Mouse (Mus musculus) lung, postnatal 0 days (tissue): ENCODE results near the gene Rpe. TPM values are rescaled to one million over a fixed set of nuclear protein-coding genes. Genes with fewer than 3 reads are reported as not detected.
A peak's percentile ranks its signal among the peaks of the same experiment; 100 is the strongest.

Source experiments
- ATAC-seq: fragments of 200-750 bp; cut with Nextera tagmentation; 2 replicates; pipeline ENCODE4 v1.8.0; 2017; ENCODE audit warnings: moderate library complexity
- DNase-seq: peaks from one replicate; pipeline ENCODE4 v3.0.0-alpha.2; 2016; ENCODE audit warnings: low spot score
- H3K27ac ChIP-seq: fragments of 300-500 bp; sonication (generic); 2 replicates; pipeline ENCODE4 v1.5.1; 2014; ENCODE audit warnings: antibody characterized with exemption, mild to moderate bottlenecking, low read length, mixed read lengths
- H3K27me3 ChIP-seq: fragments of 300-500 bp; sonication (generic); replicated peaks from 2 replicates; pipeline ENCODE4 v1.6.1; 2014; ENCODE audit warnings: low read length, mixed read lengths; ENCODE audit not compliant: insufficient read depth
- H3K36me3 ChIP-seq: fragments of 300-500 bp; sonication (generic); 2 replicates; pipeline ENCODE4 v1.6.1; 2014; ENCODE audit warnings: low read length, mixed read lengths; ENCODE audit not compliant: insufficient read depth
- H3K4me1 ChIP-seq: fragments of 300-500 bp; sonication (generic); 2 replicates; pipeline ENCODE4 v1.6.1; 2014; ENCODE audit warnings: antibody characterized with exemption, low read depth, low read length, mixed read lengths; ENCODE audit not compliant: insufficient read depth
- H3K4me2 ChIP-seq: fragments of 300-500 bp; sonication (generic); replicated peaks from 2 replicates; pipeline ENCODE4 v1.6.1; 2014; ENCODE audit warnings: low read depth, mild to moderate bottlenecking, low read length, moderate library complexity, mixed read lengths
- H3K4me3 ChIP-seq: fragments of 300-500 bp; sonication (generic); 2 replicates; pipeline ENCODE4 v1.5.1; 2014; ENCODE audit warnings: low read depth, low read length
- H3K9ac ChIP-seq: fragments of 300-500 bp; sonication (generic); replicated peaks from 2 replicates; pipeline ENCODE4 v1.6.1; 2014; ENCODE audit warnings: low read depth, mild to moderate bottlenecking
- H3K9me3 ChIP-seq: fragments of 300-500 bp; sonication (generic); 2 replicates; pipeline ENCODE4 v1.6.1; 2016; ENCODE audit warnings: low read length, mixed read lengths
- CTCF ChIP-seq: IDR thresholded peaks from 2 replicates; pipeline ENCODE4 v1.5.1; 2016; ENCODE audit warnings: antibody characterized with exemption, mild to moderate bottlenecking
- EP300 ChIP-seq: IDR thresholded peaks from 2 replicates; pipeline ENCODE4 v1.6.1; 2016; ENCODE audit warnings: antibody characterized with exemption, mild to moderate bottlenecking, control low read depth
- WGBS: fragments of 180-500 bp; shearing (Covaris S2); extraction: QIAGEN DNeasy Blood & Tissue Kit; methylation state at CpG from one replicate; pipeline ENCODE4 v1.1.7; 2014; 5-methylcytosine and 5-hydroxymethylcytosine counted together
- polyA plus RNA-seq: library from polyadenylated mRNA; unstranded; fragments of >200 nt; fragmentation: Nextera tagmentation; extraction: Ambion mirVana; gene quantifications from 2 replicates; pipeline ENCODE4 v1.2.1, GENCODE M21; 2015

Rpe gene
- polyA plus RNA-seq, result 30.1 and 35.1 TPM in 2 replicates

DNA sequence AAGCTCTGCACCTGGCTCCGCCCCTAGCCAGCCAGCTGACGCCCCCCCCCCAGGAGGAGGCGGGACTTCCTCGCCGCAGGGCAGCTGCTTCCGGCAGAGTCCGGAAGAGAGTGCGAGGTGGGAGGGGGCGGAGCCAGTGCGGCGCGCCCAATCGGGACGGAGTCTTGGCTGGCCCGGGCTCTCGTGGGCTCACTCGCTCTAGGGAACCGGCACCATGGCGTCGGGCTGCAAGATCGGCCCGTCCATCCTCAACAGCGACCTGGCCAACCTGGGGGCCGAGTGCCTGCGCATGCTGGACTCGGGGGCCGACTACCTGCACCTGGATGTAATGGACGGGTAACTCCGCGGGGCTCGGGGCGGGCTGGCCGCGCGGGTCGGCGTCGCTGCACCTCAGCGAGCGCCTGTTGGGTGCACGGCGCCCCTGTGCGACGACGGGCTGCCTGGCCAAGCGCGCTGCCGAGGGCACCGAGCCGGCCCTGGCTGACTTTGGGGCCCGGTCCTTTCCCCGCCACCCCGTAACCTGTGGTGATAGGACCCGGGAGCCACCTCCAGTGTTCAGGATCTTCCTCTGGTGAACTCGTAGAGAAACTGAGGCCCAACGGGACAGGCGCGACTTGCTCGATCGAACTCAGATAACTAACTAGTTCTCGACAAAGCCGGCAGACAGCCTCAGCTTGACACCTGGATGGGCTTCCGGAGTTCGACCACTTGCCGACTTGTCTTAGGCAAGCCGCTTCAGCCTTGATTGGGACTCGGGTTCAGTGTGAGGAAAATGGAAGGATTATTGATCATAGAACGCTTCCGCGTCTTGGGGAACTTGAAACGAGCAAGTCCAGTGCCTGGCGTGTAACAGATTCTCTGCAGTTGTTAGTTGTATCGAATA is at the start of gene Rpe:
Rpe (plus strand) TSS at position 139 of the 883 bp plus-strand sequence.
- peak within 1 kb of the TSS; percentile 82 for H3K27ac ChIP-seq
- H3K36me3 ChIP-seq, result no peaks in the 10 kb centered on the region
- H3K9ac ChIP-seq, result peak within 1 kb of the TSS; percentile 68
- H3K27me3 ChIP-seq, result no peaks in the 10 kb centered on the region
- DNase-seq (peak; percentile 97), ATAC-seq (peak; percentile 100)
- H3K9me3 ChIP-seq, result no peaks in the 10 kb centered on the region
- peak within 1 kb of the TSS; percentile 75 for H3K4me3 ChIP-seq
- WGBS, result under 1% methylated on average over 68 of the region's 73 CpGs
- peak within 1 kb of the TSS; percentile 70 for H3K4me2 ChIP-seq
- no peaks in the 10 kb centered on the region for H3K4me1 ChIP-seq
- TF ChIP-seq EP300, result no peak
- peak; percentile 40; the same call in 1 of the 2 replicates for TF ChIP-seq CTCF

DNA sequence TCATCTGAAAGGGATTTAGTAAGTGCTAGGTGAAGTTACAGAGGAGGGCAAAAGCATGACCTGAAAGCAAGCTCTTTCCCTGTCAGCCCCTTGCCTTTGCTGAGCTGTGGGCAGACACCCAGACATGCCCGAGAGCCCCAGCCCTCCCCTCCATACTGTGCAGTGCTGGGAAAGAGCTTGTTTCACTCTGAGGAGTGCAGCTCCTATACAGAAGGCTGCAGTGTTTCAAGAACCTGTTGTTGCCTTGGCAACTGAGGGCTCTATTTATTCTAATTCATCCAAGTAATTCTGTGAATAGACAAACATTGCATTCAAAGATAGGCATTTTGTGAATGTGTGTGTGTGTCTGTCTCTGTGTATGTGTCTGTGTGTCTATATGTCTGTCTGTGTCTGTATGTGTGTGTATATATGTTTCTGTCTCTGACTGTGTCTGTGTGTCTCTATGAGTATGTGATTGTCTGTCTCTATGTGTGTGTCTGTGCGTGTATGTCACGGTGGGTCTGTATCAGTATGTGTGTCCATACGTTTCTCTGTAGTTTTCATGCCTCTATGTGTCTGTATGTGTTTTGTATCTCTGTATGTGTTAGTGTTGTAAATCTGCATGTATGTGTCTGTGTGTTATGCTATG is 45.4 kb upstream of the Rpe start:
- WGBS, result 40% methylated on average over 4 of the region's 4 CpGs

DNA sequence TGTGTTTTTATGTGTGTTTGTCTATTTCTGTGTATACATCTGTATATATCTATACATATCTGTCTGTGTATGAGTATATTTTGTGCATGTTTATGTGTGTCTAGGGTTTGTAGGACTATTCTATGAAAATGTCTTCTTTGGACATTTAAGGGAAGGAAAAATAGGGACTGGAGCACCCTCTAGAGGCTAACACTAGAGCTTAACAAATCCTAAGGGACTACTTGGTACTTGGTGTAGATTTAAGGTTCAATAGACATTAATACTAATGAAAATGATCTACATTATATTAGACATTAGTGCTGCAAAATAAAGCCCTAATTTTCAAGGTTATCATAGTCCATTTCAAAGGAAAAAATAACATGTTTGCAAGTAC is 44.9 kb upstream of the Rpe start:
- Histone ChIP-seq H3K27me3 (no peaks in the 10 kb centered on the region), H3K4me2 (no peak overlapping the region), H3K4me3 (no peak overlapping the region), H3K4me1 (no peaks in the 10 kb centered on the region), H3K9me3 (no peaks in the 10 kb centered on the region), H3K9ac (no peak overlapping the region), H3K27ac (no peak overlapping the region), H3K36me3 (no peaks in the 10 kb centered on the region)
- ATAC-seq (no peak), DNase-seq (peak; percentile 67)
- TF ChIP-seq CTCF, result peak; percentile 68
- no peak for TF ChIP-seq EP300

More for the DNA sequence above, 45.4 kb upstream of the Rpe start:
- Histone ChIP-seq H3K9ac (no peak overlapping the region), H3K27ac (no peak overlapping the region), H3K4me2 (no peak overlapping the region), H3K9me3 (no peaks in the 10 kb centered on the region), H3K4me3 (no peak overlapping the region), H3K36me3 (no peaks in the 10 kb centered on the region), H3K27me3 (no peaks in the 10 kb centered on the region), H3K4me1 (no peaks in the 10 kb centered on the region)
- TF ChIP-seq EP300, result no peak
- no peak for TF ChIP-seq CTCF
- DNase-seq (no peak), ATAC-seq (no peak; the same call in 1 of the 2 replicates)

DNA sequence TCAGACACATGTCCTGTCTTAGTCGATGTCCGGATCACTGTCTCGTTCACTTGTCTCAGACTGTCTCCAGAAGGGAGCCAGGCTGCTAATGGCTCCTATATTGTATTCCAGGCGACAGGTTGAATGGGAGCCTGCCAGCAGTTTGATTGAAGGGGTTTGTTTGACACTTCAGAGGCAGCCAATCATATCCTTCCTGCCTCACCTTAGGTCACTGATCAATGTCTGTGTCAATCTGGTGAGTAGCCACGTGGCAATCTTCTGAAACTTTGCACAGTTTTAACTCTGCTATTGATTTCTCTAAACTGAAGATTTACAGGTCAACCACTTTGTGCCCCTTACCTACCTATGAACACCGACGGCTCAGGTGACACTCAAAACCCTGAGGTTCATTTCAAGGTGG is 29.2 kb upstream of the Rpe start:
- 53% methylated on average over 7 of the region's 7 CpGs for WGBS
- TF ChIP-seq EP300, result no peak
- no peak for TF ChIP-seq CTCF
- Histone ChIP-seq H3K36me3 (no peaks in the 10 kb centered on the region), H3K9me3 (no peaks in the 10 kb centered on the region), H3K27ac (no peak overlapping the region), H3K4me3 (no peak overlapping the region), H3K9ac (no peak overlapping the region), H3K27me3 (no peaks in the 10 kb centered on the region), H3K4me2 (no peak overlapping the region), H3K4me1 (no peaks in the 10 kb centered on the region)
- no peak for DNase-seq
- no peak for ATAC-seq

DNA sequence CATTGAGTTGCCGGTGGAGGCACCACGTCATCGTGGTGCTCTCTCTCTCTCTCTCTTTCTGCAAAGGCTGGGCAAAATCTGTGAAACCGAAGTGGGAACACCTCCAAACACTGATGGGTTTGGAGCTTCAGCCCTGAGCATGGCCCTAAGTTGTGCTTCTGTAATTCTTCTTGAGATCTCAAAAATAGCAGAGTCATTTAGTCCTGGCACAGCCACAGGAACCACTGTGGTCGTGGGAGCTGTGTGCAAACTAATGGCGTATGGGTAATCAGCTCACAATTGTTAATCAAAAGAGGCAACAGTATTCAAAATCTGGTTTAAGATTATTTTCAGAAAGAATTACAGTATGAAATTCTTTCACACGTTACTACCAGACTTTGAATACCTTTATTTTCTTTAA is 27.8 kb upstream of the Rpe start:
- no peak overlapping the region for H3K9ac ChIP-seq
- WGBS, result 83% methylated on average over 7 of the region's 7 CpGs
- TF ChIP-seq CTCF (no peak), EP300 (no peak)
- no peak overlapping the region for H3K4me3 ChIP-seq
- no peaks in the 10 kb centered on the region for H3K36me3 ChIP-seq
- no peak overlapping the region for H3K4me2 ChIP-seq
- no peaks in the 10 kb centered on the region for H3K4me1 ChIP-seq
- no peak for DNase-seq
- H3K27ac ChIP-seq, result no peak overlapping the region
- no peaks in the 10 kb centered on the region for H3K27me3 ChIP-seq
- ATAC-seq, result no peak
- no peaks in the 10 kb centered on the region for H3K9me3 ChIP-seq

DNA sequence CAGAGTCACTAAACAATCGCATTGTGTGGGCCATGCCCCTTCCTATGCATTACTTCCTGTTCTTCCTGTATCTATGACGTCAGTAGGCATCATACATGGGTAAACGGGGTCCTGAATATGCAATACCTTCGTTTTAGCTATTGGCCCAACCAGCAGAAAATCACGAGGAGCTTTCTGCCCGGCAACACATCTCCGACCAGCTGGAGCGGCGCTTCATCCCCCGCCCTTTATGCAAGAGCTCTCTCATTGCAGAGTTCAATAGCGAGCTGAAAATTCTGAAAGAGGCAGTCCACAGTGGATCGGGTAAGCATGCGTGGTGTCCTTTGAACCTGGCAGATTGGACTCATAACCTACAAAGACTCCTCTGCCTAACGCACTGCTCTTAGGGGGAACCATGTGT is 22.7 kb upstream of the Rpe start:
- Histone ChIP-seq H3K27ac (no peak overlapping the region), H3K4me1 (no peaks in the 10 kb centered on the region), H3K36me3 (no peaks in the 10 kb centered on the region), H3K27me3 (no peaks in the 10 kb centered on the region), H3K9ac (no peak overlapping the region), H3K4me3 (no peak overlapping the region), H3K9me3 (no peaks in the 10 kb centered on the region), H3K4me2 (no peak overlapping the region)
- DNase-seq (no peak), ATAC-seq (no peak)
- 78% methylated on average over 14 of the region's 14 CpGs for WGBS
- no peak for TF ChIP-seq EP300
